Mouse (Mus musculus) midbrain, postnatal 0 days (tissue): Measurements from ENCODE around the gene Tpra1. TPM values are rescaled to one million over a fixed set of nuclear protein-coding genes. Genes with fewer than 3 reads are reported as not detected.

Source experiments
- ATAC-seq: fragments of 200-750 bp; cut with Nextera tagmentation; 2 replicates; pipeline ENCODE4 v1.8.0; 2017; ENCODE audit warnings: moderate number of reproducible peaks, mild to moderate bottlenecking, moderate TSS enrichment, moderate library complexity; ENCODE audit not compliant: low FRiP score
- DNase-seq: peaks from one replicate; pipeline ENCODE4 v3.0.0-alpha.2; 2015; ENCODE audit warnings: low spot score
- H3K27ac ChIP-seq: fragments of 300-500 bp; sonication (generic); 2 replicates; pipeline ENCODE4 v1.5.1; 2014; ENCODE audit warnings: low read depth, mild to moderate bottlenecking, low read length, mixed read lengths
- H3K27me3 ChIP-seq: fragments of 300-500 bp; sonication (generic); 2 replicates; pipeline ENCODE4 v1.6.1; 2014; ENCODE audit warnings: low read length, control low read depth, mixed read lengths; ENCODE audit not compliant: insufficient read depth
- H3K36me3 ChIP-seq: fragments of 300-500 bp; sonication (generic); 2 replicates; pipeline ENCODE4 v1.6.1; 2014; ENCODE audit warnings: low read length, control low read depth, mixed read lengths; ENCODE audit not compliant: insufficient read depth
- H3K4me1 ChIP-seq: fragments of 300-500 bp; sonication (generic); 2 replicates; pipeline ENCODE4 v1.6.1; 2014; ENCODE audit warnings: mild to moderate bottlenecking, control low read depth, antibody characterized with exemption, low read length, mixed read lengths; ENCODE audit not compliant: insufficient read depth
- H3K4me2 ChIP-seq: fragments of 300-500 bp; sonication (generic); 2 replicates; pipeline ENCODE4 v1.6.1; 2014; ENCODE audit warnings: low read depth, mild to moderate bottlenecking, low read length, mixed read lengths; ENCODE audit not compliant: poor library complexity, severe bottlenecking
- H3K4me3 ChIP-seq: fragments of 300-500 bp; sonication (generic); 2 replicates; pipeline ENCODE4 v1.5.1; 2014; ENCODE audit warnings: low read depth, mild to moderate bottlenecking, low read length, moderate library complexity
- H3K9ac ChIP-seq: fragments of 300-500 bp; sonication (generic); replicated peaks from 2 replicates; pipeline ENCODE4 v1.6.1; 2014; ENCODE audit warnings: mild to moderate bottlenecking, low read length, moderate library complexity, mixed read lengths; ENCODE audit not compliant: poor library complexity, severe bottlenecking
- H3K9me3 ChIP-seq: fragments of 300-500 bp; sonication (generic); 2 replicates; pipeline ENCODE4 v1.6.1; 2016; ENCODE audit warnings: low read length, control low read depth
- CTCF ChIP-seq: IDR thresholded peaks from 2 replicates; pipeline ENCODE4 v1.5.1; 2016; ENCODE audit warnings: antibody characterized with exemption, mild to moderate bottlenecking
- WGBS: fragments of 180-500 bp; shearing (Covaris S2); extraction: QIAGEN DNeasy Blood & Tissue Kit; methylation state at CpG from one replicate; pipeline ENCODE4 v1.1.7; 2014; 5-methylcytosine and 5-hydroxymethylcytosine counted together
- polyA plus RNA-seq: library from polyadenylated mRNA; unstranded; fragments of >200 nt; fragmentation: Nextera tagmentation; extraction: Ambion mirVana; gene quantifications from 2 replicates; pipeline ENCODE4 v1.2.1, GENCODE M21; 2015
- total RNA-seq: library from RNA; depleted of rRNA; stranded (reverse); fragments of >200 nt; gene quantifications from 2 replicates; pipeline ENCODE4 v1.2.3, GENCODE M21; 2014

The Tpra1 gene
- total and polyA plus RNA-seq, 2 experiments from 2014 or later, result 52.7 to 69.7 TPM

- no peak for ATAC-seq
- Histone ChIP-seq H3K4me1 (peaks cover 40% of the 10 kb centered on the region), H3K9ac (0 out of 2 replicates have a peak overlapping the region, but pooled peaks have one; percentile 29), H3K9me3 (no peaks in the 10 kb centered on the region), H3K4me3 (no peak overlapping the region), H3K27me3 (0 out of 2 replicates have a peak, but pooled peaks cover 3% of the 10 kb centered on the region), H3K36me3 (no peaks in the 10 kb centered on the region), H3K4me2 (no peak overlapping the region), H3K27ac (peak overlapping the region; percentile 57; the same call in 1 of the 2 replicates)
- DNase-seq, result no peak
- TF ChIP-seq CTCF, result no peak
- WGBS, result 17% methylated on average over 4 of the region's 4 CpGs
Observed at GRCm38 (mm10) chr6:88937971-88938663, 36.1 kb downstream of the Tpra1 start.

- no peaks in the 10 kb centered on the region for H3K36me3 ChIP-seq
- no peak overlapping the region for H3K4me2 ChIP-seq
- WGBS, result 49% methylated on average over 5 of the region's 5 CpGs
- no peak for ATAC-seq
- no peak for DNase-seq
- 0 out of 2 replicates have a peak, but pooled peaks cover 3% of the 10 kb centered on the region for H3K27me3 ChIP-seq
- no peak overlapping the region for H3K4me3 ChIP-seq
- peaks cover 45% of the 10 kb centered on the region for H3K4me1 ChIP-seq
- peak overlapping the region; percentile 57; the same call in 1 of the 2 replicates for H3K27ac ChIP-seq
- H3K9ac ChIP-seq, result no peak overlapping the region
- TF ChIP-seq CTCF, result no peak
- no peaks in the 10 kb centered on the region for H3K9me3 ChIP-seq
Observed at GRCm38 (mm10) chr6:88938664-88939055, 36.6 kb downstream of the Tpra1 start.

GRCm38 (mm10) chr6:88939281-88940089 is 37.4 kb downstream of the Tpra1 start:
- H3K4me3 ChIP-seq, result no peak overlapping the region
- no peaks in the 10 kb centered on the region for H3K9me3 ChIP-seq
- H3K9ac ChIP-seq, result no peak overlapping the region
- no peak for TF ChIP-seq CTCF
- 34% methylated on average over 12 of the region's 12 CpGs for WGBS
- H3K4me2 ChIP-seq, result no peak overlapping the region
- no peaks in the 10 kb centered on the region for H3K36me3 ChIP-seq
- H3K27me3 ChIP-seq, result 0 out of 2 replicates have a peak, but pooled peaks cover 3% of the 10 kb centered on the region
- peaks cover 45% of the 10 kb centered on the region for H3K4me1 ChIP-seq
- 0 out of 2 replicates have a peak overlapping the region, but pooled peaks have one; percentile 18 for H3K27ac ChIP-seq
- no peak for ATAC-seq
- no peak for DNase-seq

GRCm38 (mm10) chr6:88940090-88940916 is 38.3 kb downstream of the Tpra1 start:
- Histone ChIP-seq H3K36me3 (no peaks in the 10 kb centered on the region), H3K4me2 (no peak overlapping the region), H3K4me3 (no peak overlapping the region), H3K27me3 (no peaks in the 10 kb centered on the region), H3K9me3 (no peaks in the 10 kb centered on the region), H3K4me1 (peaks cover 39% of the 10 kb centered on the region), H3K9ac (no peak overlapping the region), H3K27ac (no peak overlapping the region)
- 74% methylated on average over 9 of the region's 9 CpGs for WGBS
- no peak for ATAC-seq
- no peak for TF ChIP-seq CTCF
- DNase-seq, result no peak

- Histone ChIP-seq H3K36me3 (no peaks in the 10 kb centered on the region), H3K27me3 (no peaks in the 10 kb centered on the region), H3K4me1 (peaks cover 39% of the 10 kb centered on the region), H3K9ac (no peak overlapping the region), H3K9me3 (no peaks in the 10 kb centered on the region), H3K4me3 (no peak overlapping the region), H3K27ac (peak overlapping the region; percentile 77), H3K4me2 (no peak overlapping the region)
- DNase-seq (no peak), ATAC-seq (no peak)
- WGBS, result 60% methylated on average over 4 of the region's 4 CpGs
- TF ChIP-seq CTCF, result no peak
Observed at GRCm38 (mm10) chr6:88941628-88942027, 39.6 kb downstream of the Tpra1 start.
